Mouse (Mus musculus) skeletal muscle tissue, adult 2 months (tissue): ENCODE measurements around the gene Kdm2b.

ENCODE experiments used
- DNase-seq: peaks from one replicate; pipeline ENCODE4 v3.0.0-alpha.2; 2012; ENCODE audit warnings: low read depth, low spot score

Kdm2b gene

DNA sequence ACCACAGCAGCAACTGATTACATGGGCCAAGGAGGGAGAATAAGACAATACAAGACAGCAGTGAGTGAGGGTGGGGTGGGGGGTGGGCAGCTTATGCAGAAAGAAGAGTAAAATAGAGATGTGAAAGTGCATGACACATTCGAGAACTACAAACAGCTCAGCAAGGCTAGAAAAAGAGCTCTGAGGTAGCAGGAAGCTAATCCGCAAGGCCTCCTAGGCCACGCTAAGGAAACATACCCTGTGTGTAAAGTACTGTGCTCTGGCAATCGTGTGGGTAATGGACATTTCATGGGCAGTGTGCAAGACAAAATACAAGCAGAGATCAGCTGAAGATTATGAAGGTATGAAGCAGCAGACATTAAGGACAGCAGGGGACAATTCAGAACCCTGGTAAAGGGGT is 94.8 kb downstream of the Kdm2b start:
- no peak for DNase-seq

DNA sequence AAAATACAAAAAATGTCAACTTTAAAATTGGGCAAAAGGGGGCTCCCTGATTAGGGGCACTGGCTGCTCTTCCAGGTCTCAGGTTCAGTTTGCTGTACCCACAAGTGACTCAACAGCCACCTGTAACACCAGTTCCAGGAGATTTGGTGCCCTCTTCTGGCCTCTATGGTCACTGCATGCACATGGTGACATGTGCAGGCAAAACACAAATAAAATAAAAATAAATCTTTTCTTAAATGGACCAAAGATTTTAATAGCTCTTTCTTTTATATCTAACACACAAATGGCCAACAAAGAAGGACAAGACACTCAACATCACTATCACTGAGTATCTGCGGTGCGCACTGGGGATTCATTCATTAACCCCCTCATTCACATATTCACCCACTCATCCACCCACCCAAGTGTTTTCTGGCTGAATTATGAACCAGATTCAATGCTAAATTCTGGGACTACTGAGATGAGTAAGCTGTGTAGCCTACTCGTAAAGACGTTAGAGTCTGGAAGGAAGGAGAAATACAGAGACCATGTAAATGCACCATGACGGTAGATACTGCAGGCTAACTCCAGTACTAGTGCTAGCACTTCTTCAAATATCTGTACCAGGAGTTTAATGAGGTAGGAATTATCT is 95.5 kb downstream of the Kdm2b start:
- DNase-seq = no peak

DNA sequence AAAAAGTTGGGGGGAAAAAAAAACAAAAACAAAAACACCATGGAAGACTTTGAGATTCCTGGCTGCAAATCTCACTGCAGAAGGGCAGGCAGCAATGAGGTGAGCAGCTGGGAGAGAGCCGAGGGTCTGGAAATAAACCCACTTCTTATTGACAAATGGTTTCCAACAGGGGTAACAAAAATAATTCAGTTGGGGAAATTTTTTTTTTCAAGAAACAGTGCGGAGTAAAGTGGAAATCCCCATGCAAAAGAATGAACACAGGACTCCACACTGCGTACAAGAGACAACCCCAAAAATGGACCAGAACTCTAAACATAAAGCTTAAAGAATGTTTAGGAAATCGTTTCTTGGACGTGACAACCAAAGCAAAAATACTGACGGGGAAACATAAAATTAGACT is 96.4 kb downstream of the Kdm2b start:
- no peak for DNase-seq

DNA sequence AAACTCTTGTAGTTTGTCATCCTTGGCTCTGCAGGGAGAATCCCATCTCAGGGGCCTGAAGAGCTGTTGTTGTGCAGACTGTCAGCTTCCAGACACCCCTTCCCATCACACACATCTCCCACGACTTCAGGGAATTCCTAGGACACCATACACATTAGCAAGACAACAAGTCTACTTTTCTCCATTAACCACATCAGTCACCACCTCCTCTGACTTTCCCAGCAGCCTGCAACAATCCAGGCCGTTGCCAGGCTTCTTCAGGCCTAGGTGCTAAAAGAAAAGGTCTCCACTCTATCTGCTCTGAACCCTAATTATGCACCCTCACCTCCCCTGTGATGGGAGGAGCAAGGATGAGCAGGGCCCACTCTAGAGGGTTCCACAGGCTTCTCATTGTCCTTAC is 99.2 kb downstream of the Kdm2b start:
- DNase-seq = no peak

DNA sequence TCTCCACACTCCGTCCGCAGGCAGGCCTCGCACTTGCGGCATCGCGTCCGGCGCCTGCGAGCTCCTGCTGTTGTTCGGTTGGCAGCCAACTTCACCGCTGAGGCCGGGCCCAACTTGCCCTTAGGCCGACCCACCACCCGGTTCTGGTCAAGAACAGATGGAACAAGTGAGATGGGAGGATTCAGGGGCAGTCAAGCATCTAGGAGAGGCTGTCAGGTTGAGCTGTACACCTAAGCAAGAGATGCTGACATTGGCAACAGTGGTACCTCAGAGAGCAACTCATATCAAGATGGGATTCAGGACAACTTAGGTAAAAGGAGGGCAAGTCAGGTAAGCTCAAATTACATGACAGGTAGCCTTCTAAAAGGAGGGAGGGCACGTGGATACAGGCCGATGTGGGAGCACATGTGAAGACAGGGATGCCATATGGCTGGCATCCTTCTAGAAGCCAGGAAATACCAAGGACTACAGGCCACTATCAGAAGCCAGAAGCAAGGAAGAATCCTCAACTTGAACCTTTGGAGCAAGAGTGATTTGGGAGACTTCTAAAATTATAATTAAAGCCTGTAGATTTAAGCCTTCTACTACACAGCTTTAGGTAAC is 100.9 kb downstream of the Kdm2b start:
- no peak for DNase-seq

DNA sequence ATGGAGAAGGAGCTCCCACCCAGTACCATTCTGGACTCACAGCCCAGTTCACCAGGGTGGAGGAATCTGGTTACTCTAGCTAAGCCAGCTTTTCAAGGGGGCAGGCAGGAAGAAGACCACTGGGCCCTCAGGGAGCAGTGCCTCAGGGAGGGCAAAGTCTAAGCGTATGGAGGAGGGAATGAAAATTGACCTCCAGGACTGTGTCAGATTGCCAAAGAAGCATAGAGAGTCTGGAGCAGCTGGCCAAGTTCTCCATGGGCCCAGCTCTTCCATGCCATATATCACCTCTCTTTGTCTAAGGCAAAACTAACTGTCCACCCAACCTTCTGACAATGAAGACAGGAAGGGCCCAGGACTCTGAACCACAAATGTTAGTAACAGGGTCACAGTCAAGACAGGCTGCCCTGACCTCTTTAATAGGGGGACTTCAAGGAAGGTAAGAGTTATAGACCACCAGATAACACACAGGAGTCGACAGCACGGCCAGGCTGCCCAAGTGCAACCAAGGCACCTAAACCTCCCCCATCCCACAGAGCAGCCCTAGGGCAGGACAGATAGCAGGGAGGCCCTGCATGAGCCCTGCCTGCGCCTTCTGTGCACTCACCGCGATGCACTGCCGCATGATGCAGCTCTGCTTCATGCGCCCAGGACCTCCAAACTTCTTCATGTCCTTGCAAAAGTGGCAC is 101.6 kb downstream of the Kdm2b start:
- no peak for DNase-seq

DNA sequence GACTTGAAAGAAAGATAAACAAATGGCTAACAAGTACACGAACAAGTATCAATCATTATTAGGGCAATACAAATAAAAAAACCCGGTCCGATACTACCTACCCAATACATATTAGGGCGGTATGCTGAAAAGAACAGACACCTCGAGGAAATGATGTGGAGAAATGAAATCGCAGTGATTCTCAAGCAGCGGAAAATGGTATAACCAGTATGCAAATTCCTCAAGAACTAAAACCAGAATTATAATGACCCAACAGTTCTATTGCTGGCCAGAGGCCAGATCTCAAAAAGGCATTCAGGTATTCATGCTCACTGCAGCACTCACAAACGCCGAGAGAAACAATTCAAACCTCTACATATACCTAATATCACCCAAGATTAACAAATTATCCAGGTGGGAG is 102.6 kb downstream of the Kdm2b start:
- DNase-seq = no peak

DNA sequence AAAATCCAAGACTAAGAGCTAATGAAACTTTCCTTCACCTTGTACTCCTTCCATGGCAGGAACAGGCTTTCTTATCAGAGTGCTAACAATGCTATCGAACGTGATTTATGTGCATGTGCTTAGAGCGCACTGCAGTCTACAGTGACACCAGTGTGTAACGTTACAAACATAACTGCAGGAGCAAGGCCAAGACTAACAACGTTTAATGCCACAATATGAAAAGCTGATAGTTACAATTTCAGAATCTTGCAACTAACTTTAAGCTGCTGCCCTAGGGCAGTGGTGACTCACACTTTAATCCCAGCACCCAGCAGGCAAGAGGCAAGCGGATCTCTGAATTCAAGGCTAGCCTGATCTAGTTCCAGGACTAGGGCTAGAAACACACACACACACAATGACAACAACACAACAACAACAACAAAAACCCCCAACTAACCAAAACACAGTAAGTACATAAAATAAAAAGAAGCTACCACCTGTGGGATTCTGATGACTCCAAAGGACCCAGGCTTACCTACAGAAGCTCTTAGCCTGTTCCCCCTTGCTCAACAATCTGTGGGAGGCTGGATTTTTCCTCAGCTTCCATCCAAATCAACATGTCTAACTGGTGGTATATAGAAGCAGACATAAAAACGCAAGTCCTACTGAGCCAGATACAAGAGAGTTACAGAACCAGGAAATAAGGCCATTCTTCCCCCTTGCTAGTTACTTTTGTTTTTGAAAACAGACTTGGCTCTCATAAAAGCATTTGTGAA is 104.9 kb downstream of the Kdm2b start:
- no peak for DNase-seq

DNA sequence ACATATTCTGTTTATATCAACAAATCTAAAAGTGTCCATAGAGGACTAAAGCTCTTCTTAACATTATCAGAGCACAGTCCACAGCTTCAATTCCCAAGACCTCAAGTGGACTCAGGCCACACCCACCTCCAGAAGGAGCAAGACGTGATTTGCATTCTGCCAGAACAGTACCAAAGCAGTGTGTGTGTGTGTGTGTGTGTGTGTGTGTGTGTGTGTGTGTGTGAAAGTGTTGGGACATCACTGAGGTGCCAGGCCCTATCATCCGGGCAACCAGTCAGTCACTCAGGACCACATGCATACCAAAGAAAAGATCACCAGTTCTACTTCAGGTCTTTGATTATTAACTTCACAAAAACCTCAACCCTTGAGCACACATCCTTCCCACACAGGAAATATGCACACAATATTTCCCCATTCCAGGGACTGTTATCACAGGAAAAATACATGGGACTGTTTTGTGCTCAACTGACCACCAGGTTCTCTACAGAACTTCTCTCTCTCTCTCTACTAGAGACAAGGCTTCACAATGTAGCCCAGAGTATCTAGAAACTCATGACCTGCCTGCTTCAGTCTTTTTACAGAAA is 105.9 kb downstream of the Kdm2b start:
- no peak for DNase-seq

DNA sequence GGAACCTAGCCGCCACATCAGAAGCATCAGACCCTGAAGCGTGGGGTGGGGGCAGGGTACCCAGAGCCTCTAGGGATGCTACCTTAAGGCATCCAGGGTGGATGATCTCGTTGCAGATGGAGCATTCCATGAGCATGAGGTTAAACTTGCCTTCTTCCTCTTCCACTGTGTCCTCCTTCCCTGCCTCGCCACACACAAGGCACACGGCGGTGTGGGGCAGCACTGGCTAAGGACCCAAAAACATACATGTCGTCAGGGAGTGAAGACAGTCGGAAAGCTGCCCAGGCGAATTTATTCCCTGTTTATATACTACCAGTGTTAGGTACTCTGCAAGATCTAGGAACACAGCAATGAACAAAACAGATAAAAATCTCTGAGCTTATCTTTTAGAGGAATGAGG is 106.4 kb downstream of the Kdm2b start:
- no peak for DNase-seq

DNA sequence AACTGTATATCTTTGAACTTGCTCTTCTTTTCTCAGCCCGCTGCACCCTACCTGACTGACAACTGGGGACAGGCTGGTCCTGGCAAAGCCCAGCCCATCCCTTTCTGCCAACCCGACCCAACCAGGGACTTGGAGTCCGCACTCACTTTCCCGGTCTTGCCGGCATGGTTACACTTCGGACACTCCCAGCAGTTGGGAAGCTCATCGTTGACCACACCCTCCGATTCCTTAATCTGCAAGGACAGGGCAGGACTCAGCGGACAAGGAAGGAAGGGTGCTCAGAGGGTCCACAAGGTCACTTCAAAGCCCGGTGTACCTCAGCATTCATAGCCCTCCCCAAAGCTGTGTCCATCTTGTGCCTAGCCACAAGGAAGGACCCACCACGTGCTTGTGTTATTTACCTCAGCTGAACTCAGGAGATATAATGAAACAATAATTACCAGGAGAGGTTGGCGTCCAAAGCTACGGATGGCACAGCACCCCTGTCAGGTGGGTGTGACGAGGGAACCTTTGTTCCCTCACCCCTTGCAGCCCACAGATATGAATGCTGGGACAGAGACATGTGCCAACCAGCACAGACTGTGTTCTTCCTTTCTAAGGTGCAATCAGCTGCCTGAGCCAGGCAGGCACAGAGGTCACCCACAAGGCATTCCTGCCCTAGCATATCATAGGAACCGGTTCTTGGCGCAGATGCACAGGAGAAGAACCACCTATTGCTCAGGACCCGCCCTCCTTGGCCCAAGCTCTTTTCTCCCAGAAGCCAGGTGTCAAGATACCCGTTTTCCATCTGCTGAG is 107.2 kb downstream of the Kdm2b start:
- no peak for DNase-seq

DNA sequence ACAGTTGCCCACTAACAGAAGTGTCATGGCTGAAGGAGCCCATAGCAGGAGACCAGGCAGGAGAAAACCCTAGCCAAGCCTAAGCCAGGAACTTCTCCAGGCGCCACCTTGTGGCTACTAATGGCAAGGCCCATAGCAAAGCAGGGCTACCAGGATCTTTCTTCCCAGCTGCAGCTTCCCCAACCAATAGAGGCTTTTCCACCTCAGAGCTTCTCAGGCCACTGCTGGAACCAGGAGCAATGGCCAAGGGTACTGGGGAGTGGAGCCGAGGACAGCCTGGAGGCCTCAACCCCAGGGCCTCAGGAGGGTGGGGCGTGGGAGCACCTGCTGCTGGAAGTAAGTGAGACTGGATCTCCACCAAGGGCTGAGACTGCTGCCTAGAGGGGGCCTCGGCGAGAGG is 108.3 kb downstream of the Kdm2b start:
- DNase-seq = peak; percentile 26

DNA sequence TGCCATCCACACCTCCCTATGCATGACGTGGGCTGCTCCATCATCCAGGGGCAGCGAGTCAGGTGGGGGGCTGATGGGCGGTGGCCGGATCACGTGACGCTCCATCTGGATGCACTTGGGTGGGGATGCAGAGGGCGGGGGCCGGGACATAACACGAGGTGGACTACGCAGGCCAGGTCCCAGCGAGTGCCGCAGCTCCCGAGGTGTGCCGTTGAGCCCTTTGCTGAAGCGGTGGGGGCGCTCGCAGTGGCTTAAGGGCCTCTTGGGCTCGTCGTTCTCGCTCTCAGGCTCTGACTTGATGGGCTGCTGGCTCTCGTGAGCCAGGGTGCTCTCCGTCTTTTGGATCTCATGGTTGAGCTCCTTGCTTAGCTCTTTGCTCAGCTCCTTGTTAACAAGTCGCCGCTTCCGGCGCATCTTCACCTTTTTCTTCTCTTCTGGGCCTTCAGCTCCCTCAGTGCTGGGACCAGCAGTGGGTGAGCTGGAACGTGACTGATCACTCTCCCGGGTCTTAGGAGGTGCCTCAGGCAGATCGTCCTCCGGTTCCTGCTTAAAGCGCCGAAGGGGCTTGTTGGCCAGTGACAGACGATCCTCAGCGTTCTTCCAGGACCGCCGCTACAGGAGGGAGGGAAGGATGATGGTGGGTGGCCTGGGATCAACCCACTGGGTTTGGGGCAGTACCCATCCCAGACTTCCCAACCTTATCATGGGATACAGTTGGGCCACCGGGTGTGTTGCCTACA is 109.2 kb downstream of the Kdm2b start:
- no peak for DNase-seq

DNA sequence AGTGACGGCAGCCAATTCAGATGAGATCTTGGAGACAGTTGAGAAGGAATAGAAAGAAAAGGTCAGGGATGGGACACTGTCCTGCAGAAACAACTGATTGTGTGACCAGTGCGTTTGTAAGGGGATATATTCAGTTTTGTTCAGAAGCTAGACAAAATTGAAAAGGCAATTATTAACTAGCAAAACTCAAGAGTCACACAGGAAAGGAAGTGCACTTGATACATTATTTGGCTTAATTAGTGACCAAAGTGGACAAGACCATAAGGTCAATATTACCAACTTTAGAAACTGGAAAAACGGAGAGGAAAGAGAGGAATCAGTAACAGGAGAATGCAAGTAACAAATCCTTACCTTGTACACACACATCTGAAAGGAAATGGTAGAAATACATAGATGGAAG is 113.0 kb downstream of the Kdm2b start:
- DNase-seq = no peak

DNA sequence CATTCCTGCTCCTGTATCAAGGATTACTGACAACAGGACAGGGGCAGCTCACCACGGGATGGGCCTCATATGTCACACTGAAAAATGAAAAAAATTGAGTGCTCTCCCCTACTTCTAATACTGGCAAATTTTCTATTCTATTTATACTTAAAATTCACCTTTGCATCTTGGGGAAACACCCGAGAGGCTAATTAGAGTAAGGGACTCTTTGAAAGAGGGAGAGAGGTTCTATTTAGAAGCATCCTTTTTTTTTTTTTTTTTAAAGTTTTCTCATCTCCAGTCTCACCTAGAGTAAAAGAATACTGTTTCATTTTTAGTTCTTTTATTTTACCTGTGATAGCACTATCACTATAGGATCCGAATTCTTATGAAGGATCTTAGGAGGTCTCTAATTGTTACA is 115.3 kb downstream of the Kdm2b start:
- no peak for DNase-seq

DNA sequence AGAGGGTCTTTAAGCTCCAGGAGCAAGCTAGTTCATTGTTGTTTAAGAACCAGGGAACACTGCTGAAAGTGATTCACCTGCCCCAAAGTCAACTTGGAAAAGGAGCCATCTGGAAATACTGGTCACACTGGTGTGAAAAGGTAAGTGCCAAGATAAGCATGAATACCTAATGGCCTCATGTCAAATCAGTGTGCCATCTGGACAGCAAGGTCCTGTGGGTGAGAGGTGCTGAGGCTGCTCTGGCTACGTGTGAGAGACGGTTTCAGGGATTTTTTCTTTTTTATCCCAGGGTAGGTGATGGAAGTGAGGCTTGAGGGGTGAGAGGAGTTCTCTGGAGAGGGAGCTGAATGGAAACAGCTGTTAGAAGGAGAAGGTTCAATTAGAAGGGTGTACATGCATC is 116.0 kb downstream of the Kdm2b start:
- no peak for DNase-seq

DNA sequence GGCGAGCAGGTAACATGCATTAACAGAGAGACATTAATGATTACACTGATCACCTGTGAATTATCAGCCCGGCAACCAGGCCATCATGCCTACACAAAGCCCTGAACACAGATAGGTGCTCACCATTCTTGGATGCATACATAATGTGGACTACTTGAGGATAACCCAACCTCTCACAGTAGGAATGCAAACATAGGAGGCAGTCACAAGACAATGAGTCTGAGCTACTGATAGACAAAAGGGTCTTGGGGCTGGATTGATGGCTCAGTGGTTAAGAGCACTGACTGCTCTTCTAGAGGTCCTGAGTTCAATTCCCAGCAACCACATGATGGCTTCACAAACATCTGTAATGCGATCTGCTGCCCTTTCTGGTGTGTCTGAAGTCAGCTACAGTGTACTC is 117.0 kb downstream of the Kdm2b start:
- DNase-seq = no peak

DNA sequence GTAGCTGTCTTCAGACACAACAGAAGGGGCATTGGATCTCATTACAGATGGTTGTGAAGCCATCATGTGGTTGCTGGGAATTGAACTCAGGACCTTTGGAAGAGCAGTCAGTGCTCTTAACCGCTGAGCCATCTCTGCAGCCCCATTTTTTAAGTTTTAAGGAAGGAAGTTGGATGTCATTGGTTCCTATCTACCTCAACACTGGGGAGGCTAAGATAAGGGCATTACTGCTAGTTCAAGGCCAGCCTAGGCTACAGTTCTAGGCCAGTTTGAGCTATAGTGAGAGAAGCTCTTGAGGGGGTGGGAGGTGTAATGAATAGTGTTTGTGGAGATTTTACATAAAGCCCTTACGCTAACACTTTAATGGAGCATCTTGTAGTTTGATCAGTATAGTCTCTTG is 126.6 kb downstream of the Kdm2b start:
- no peak for DNase-seq

DNA sequence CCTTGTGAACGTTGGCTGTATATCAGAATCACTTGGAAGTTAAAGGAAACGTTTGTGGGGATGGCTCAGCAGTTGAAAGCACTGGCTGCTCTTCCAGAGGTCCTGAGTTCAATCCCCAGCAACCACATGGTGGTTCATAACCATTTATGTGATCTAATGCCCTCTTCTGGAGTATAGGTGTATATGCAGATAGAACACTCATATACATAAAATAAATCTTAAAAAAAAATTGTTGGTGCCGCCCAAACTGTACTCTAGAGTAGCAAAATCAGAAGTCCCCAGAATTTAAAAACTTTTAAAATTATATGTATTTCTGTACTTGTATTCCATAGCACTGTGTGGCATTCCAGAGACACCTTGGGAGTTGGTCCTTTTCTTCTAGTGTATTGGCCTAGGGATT is 133.8 kb downstream of the Kdm2b start:
- DNase-seq = no peak

DNA sequence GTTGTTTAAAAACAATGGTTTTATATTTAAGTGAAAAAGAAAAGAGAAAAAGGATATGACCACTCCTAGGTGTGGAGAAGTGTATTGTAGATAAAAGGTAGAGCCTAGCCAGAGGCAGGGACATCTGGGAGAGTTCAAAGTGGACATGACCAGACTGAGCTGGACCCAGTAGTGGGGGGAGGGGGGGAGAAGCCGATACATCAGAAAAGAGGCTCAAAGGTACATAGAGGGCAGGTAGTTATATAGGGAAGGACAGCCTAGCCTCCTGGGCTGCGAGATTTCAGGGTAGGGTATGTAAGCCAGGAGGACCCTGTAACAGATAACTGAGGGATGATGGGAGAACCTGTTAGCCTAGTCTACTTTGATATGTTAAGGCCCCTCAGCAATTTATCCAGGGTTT is 137.0 kb downstream of the Kdm2b start:
- DNase-seq = no peak
